Mouse (Mus musculus) heart, embryonic 13.5 days (tissue): ENCODE measurements around the gene Anks3. TPM values are rescaled to one million over a fixed set of nuclear protein-coding genes. Genes with fewer than 3 reads are reported as not detected.

Experiments
- polyA plus RNA-seq: library from polyadenylated mRNA; unstranded; fragments of >200 nt; fragmentation: Nextera tagmentation; extraction: Ambion mirVana; gene quantifications from 2 replicates; pipeline ENCODE4 v1.2.1, GENCODE M21; 2015

The Anks3 gene
- polyA plus RNA-seq, 1 experiment from 2014 or later = 32.3 TPM

Other genes with a start within 250 kb of the Anks3 start
- 37.2 and 38.6 TPM in 2 replicates for gene Nmral1, start 244.8 kb downstream of the Anks3 start, polyA plus RNA-seq
- 92.8 and 96.0 TPM in 2 replicates for gene Hmox2, start 237.8 kb downstream of the Anks3 start, polyA plus RNA-seq
- 120 and 128 TPM in 2 replicates for gene Cdip1, start 173.9 kb downstream of the Anks3 start, polyA plus RNA-seq
- 0.15 and 0.32 TPM in 2 replicates for gene 4930562C15Rik, start 128.8 kb downstream of the Anks3 start, polyA plus RNA-seq
- 24.4 and 26.6 TPM in 2 replicates for gene Ubald1, start 83.9 kb downstream of the Anks3 start, polyA plus RNA-seq
- gene Mgrn1, start 78.0 kb downstream of the Anks3 start, polyA plus RNA-seq = 107 TPM in 2 replicates
- gene Nudt16l1, start 25.4 kb downstream of the Anks3 start, polyA plus RNA-seq = 105 and 113 TPM in 2 replicates
- gene Sept12, start 33.6 kb upstream of the Anks3 start, polyA plus RNA-seq = not detected in 2 replicates
- gene Smim22, start 43.1 kb upstream of the Anks3 start, polyA plus RNA-seq = 3.8 and 4.4 TPM in 2 replicates
- gene Rogdi, start 49.3 kb upstream of the Anks3 start, polyA plus RNA-seq = 50.1 and 56.2 TPM in 2 replicates
- 88.7 and 93.1 TPM in 2 replicates for gene Glyr1, start 85.7 kb upstream of the Anks3 start, polyA plus RNA-seq
- gene Ubn1, start 85.9 kb upstream of the Anks3 start, polyA plus RNA-seq = 11.2 and 12.1 TPM in 2 replicates
- 1.2 and 1.4 TPM in 2 replicates for gene Ppl, start 168.2 kb upstream of the Anks3 start, polyA plus RNA-seq
- 0.04 and 0.08 TPM in 2 replicates for gene Sec14l5, start 182.9 kb upstream of the Anks3 start, polyA plus RNA-seq
- gene Nagpa, start 239.8 kb upstream of the Anks3 start, polyA plus RNA-seq = 14.4 and 16.3 TPM in 2 replicates